Mouse (Mus musculus): ENCODE results near the gene Cenpa.

- TF ChIP-seq CTCF (conservative IDR thresholded peaks at IDR 0.05; ENCODE audit: insufficient read depth, insufficient read length, low read depth, low read length) (no peak), POLR2A (IDR thresholded peaks at IDR 0.05; ENCODE audit: low read depth, low read length) (no peak)
These were observed 17.0 kb upstream of the Cenpa start for GRCm38 (mm10) chr5:30649558-30649957.

Data from kidney, adult 2 months (tissue).